Mouse (Mus musculus) hindbrain, embryonic 16.5 days (tissue): ENCODE results near the gene Olfr575. TPM values are rescaled to one million over a fixed set of nuclear protein-coding genes. Genes with fewer than 3 reads are reported as not detected.

Experiments used
- ATAC-seq: fragments of 200-750 bp; cut with Nextera tagmentation; 2 replicates; pipeline ENCODE4 v1.8.0; 2017; ENCODE audit warnings: moderate TSS enrichment, moderate library complexity
- H3K27ac ChIP-seq: fragments of 300-500 bp; sonication (generic); 2 replicates; pipeline ENCODE4 v1.5.1; 2014; ENCODE audit warnings: low read depth, mild to moderate bottlenecking, control low read depth, low read length, moderate library complexity
- H3K27me3 ChIP-seq: fragments of 300-500 bp; sonication (generic); replicated peaks from 2 replicates; pipeline ENCODE4 v1.6.1; 2014; ENCODE audit warnings: low read length; ENCODE audit not compliant: control insufficient read depth, insufficient read depth
- H3K36me3 ChIP-seq: fragments of 300-500 bp; sonication (generic); 2 replicates; pipeline ENCODE4 v1.6.1; 2014; ENCODE audit warnings: mild to moderate bottlenecking, low read length, moderate library complexity, mixed read lengths; ENCODE audit not compliant: control insufficient read depth, insufficient read depth
- H3K4me1 ChIP-seq: fragments of 300-500 bp; sonication (generic); 2 replicates; pipeline ENCODE4 v1.6.1; 2014; ENCODE audit warnings: low read depth, low read length; ENCODE audit not compliant: control insufficient read depth, insufficient read depth
- H3K4me2 ChIP-seq: fragments of 300-500 bp; sonication (generic); 2 replicates; pipeline ENCODE4 v1.6.1; 2014; ENCODE audit warnings: mild to moderate bottlenecking, low read length, control low read depth, moderate library complexity
- H3K4me3 ChIP-seq: fragments of 300-500 bp; sonication (generic); 2 replicates; pipeline ENCODE4 v1.5.1; 2014; ENCODE audit warnings: mild to moderate bottlenecking, low read length, control low read depth, moderate library complexity
- H3K9ac ChIP-seq: fragments of 300-500 bp; sonication (generic); 2 replicates; pipeline ENCODE4 v1.6.1; 2014; ENCODE audit warnings: low read depth, mild to moderate bottlenecking, control low read depth, low read length, moderate library complexity
- H3K9me3 ChIP-seq: fragments of 300-500 bp; sonication (generic); 2 replicates; pipeline ENCODE4 v1.6.1; 2014; ENCODE audit warnings: mild to moderate bottlenecking, low read length, moderate library complexity; ENCODE audit not compliant: control insufficient read depth
- WGBS: fragments of 180-500 bp; shearing (Covaris S2); extraction: QIAGEN DNeasy Blood & Tissue Kit; methylation state at CpG from one replicate; pipeline ENCODE4 v1.1.7; 2014; 5-methylcytosine and 5-hydroxymethylcytosine counted together
- polyA plus RNA-seq: library from polyadenylated mRNA; unstranded; fragments of >200 nt; fragmentation: Nextera tagmentation; extraction: Ambion mirVana; gene quantifications from 2 replicates; pipeline ENCODE4 v1.2.1, GENCODE M21; 2015

The Olfr575 gene
- polyA plus RNA-seq, 1 experiment from 2014 or later: not detected

GRCm38 (mm10) chr7:102942475-102942874, 16.1 kb downstream of the Olfr575 start, which contains the start of gene Olfr573-ps1:
Gene Olfr573-ps1 (minus strand): TSS chr7:102942575.
- no peak for ATAC-seq
- Histone ChIP-seq H3K9me3 (no peaks in the 10 kb centered on the region), H3K36me3 (no peaks in the 10 kb centered on the region), H3K27ac (no peak within 1 kb of the TSS), H3K4me1 (no peaks in the 10 kb centered on the region), H3K4me3 (no peak within 1 kb of the TSS), H3K9ac (no peak within 1 kb of the TSS), H3K27me3 (no peaks in the 10 kb centered on the region), H3K4me2 (no peak within 1 kb of the TSS)
- 97% methylated on average over 2 of the region's 2 CpGs for WGBS

DNA sequence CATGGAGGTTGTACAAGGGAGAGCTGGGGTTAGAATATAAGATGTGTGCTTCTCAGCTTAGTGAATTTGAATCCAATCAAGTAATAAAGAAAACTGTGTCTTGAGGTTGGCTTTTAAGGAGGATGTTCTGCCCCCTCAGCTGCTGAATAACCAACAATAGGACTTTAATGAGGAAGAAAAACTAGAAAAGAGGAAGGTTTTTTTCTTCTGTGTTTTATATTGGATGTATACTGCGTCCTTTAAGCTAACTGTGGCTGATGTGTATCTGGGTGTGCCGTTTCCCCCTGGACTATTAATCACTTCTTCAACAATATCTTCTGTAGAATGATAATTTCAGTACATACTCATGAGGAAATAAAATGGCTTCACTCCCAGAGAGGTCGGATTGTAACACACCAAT, 31.5 kb downstream of the Olfr575 start:
- no peaks in the 10 kb centered on the region for H3K9me3 ChIP-seq
- H3K27ac ChIP-seq: no peak overlapping the region
- WGBS: 80% methylated on average over 3 of the region's 3 CpGs
- no peak overlapping the region for H3K4me2 ChIP-seq
- ATAC-seq: no peak
- H3K4me3 ChIP-seq: no peak overlapping the region
- no peaks in the 10 kb centered on the region for H3K36me3 ChIP-seq
- no peak overlapping the region for H3K9ac ChIP-seq
- no peaks in the 10 kb centered on the region for H3K27me3 ChIP-seq
- no peaks in the 10 kb centered on the region for H3K4me1 ChIP-seq

DNA sequence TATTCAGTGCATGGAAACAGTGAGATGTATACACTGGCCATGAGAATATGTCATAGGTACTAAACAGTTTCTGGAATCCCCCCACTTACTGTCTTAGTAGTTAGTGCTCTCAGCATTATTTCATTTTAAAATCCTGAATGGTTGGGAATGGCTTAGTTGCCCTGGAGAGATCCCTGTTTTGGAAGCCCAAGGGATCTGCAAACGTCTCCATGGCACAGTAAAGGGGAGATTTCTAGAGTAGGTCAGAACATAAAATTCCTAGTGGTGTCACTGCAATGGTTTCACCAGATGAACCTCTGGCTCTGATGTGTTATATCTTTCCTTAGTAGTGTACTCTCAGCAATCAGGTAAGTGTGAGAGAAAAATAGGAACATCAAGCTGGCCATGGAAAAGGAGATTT, 34.5 kb downstream of the Olfr575 start, which contains the start of gene Olfr572:
Olfr572 (plus strand) TSS at position 301 of the 400 bp plus-strand sequence.
- no peak for ATAC-seq

DNA sequence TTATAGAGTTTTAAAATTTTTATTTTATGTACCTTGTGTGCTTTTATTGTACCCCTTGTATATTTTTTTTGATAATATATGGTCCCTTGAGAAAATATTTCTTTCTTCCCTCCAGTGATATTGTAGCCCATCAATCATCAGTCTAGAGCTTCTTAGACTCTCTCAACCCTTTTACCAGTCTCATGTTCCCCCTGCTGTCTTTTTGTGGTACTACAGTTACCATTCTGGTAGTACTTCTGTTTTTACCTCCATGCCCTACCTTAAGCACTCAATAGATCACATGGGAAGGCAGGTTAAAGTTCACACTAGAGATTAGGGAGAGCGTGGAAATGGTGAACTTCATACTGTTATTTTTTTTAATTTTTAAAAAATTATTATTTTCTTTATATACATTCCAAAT, 38.9 kb downstream of the Olfr575 start:
- no peak overlapping the region for H3K4me2 ChIP-seq
- no peak overlapping the region for H3K4me3 ChIP-seq
- peak; percentile 83; the same call in 1 of the 2 replicates for ATAC-seq
- no peak overlapping the region for H3K27ac ChIP-seq
- H3K9ac ChIP-seq: no peak overlapping the region
- H3K4me1 ChIP-seq: no peaks in the 10 kb centered on the region
- WGBS: 9% methylated on average over 1 of the region's 1 CpGs
- H3K9me3 ChIP-seq: no peaks in the 10 kb centered on the region
- H3K27me3 ChIP-seq: no peaks in the 10 kb centered on the region
- no peaks in the 10 kb centered on the region for H3K36me3 ChIP-seq

More for the DNA sequence above, 34.5 kb downstream of the Olfr575 start, which contains the start of gene Olfr572:
- Histone ChIP-seq H3K4me2 (no peak within 1 kb of the TSS), H3K9ac (no peak within 1 kb of the TSS), H3K27me3 (no peaks in the 10 kb centered on the region), H3K4me1 (no peaks in the 10 kb centered on the region), H3K9me3 (no peaks in the 10 kb centered on the region), H3K4me3 (no peak within 1 kb of the TSS), H3K36me3 (no peaks in the 10 kb centered on the region), H3K27ac (no peak within 1 kb of the TSS)
- whole genome bisulfite sequencing: 88% methylated on average over 1 of the region's 1 CpGs

GRCm38 (mm10) chr7:102917032-102917875, 41.3 kb downstream of the Olfr575 start, which contains the start of gene Olfr571:
Gene Olfr571 (minus strand): TSS chr7:102917536.
- Histone ChIP-seq H3K4me3 (no peak within 1 kb of the TSS), H3K4me1 (no peaks in the 10 kb centered on the region), H3K4me2 (no peak within 1 kb of the TSS), H3K36me3 (no peaks in the 10 kb centered on the region), H3K9me3 (no peaks in the 10 kb centered on the region), H3K9ac (no peak within 1 kb of the TSS), H3K27me3 (no peaks in the 10 kb centered on the region), H3K27ac (no peak within 1 kb of the TSS)
- 62% methylated on average over 4 of the region's 4 CpGs for WGBS
- no peak for ATAC-seq

GRCm38 (mm10) chr7:102916405-102916804, 42.2 kb downstream of the Olfr575 start:
- H3K4me1 ChIP-seq: no peaks in the 10 kb centered on the region
- no peaks in the 10 kb centered on the region for H3K9me3 ChIP-seq
- no peaks in the 10 kb centered on the region for H3K36me3 ChIP-seq
- no peak for ATAC-seq
- no peak overlapping the region for H3K27ac ChIP-seq
- no peaks in the 10 kb centered on the region for H3K27me3 ChIP-seq
- no peak overlapping the region for H3K9ac ChIP-seq
- WGBS: 81% methylated on average over 5 of the region's 5 CpGs
- no peak overlapping the region for H3K4me2 ChIP-seq
- H3K4me3 ChIP-seq: no peak overlapping the region

GRCm38 (mm10) chr7:102915261-102915660, 43.3 kb downstream of the Olfr575 start:
- Histone ChIP-seq H3K27me3 (no peaks in the 10 kb centered on the region), H3K9me3 (no peaks in the 10 kb centered on the region), H3K4me1 (no peaks in the 10 kb centered on the region), H3K4me3 (no peak overlapping the region), H3K4me2 (no peak overlapping the region), H3K27ac (no peak overlapping the region), H3K36me3 (no peaks in the 10 kb centered on the region), H3K9ac (no peak overlapping the region)
- 47% methylated on average over 1 of the region's 1 CpGs for WGBS
- ATAC-seq: no peak

Other genes starting within 250 kb of the Olfr575 start
- gene Olfr33, start 239.7 kb downstream of the Olfr575 start, polyA plus RNA-seq: not detected in 2 replicates
- gene Olfr559, start 231.3 kb downstream of the Olfr575 start, polyA plus RNA-seq: not detected in 2 replicates
- not detected in 2 replicates for gene Olfr560, start 199.4 kb downstream of the Olfr575 start, polyA plus RNA-seq
- 0.10 and 0.11 TPM in 2 replicates for gene Olfr78, start 199.3 kb downstream of the Olfr575 start, polyA plus RNA-seq
- not detected in 2 replicates for gene Olfr561, start 187.6 kb downstream of the Olfr575 start, polyA plus RNA-seq
- not detected in 2 replicates for gene Olfr564, start 155.3 kb downstream of the Olfr575 start, polyA plus RNA-seq
- not detected in 2 replicates for gene Olfr566, start 100.0 kb downstream of the Olfr575 start, polyA plus RNA-seq
- gene Olfr568, start 81.7 kb downstream of the Olfr575 start, polyA plus RNA-seq: not detected in 2 replicates
- gene Olfr569, start 67.9 kb downstream of the Olfr575 start, polyA plus RNA-seq: not detected in 2 replicates
- 0.15 and 0.40 TPM in 2 replicates for gene Olfr570, start 64.2 kb downstream of the Olfr575 start, polyA plus RNA-seq
- not detected in 2 replicates for gene Olfr571, start 41.2 kb downstream of the Olfr575 start, polyA plus RNA-seq
- not detected in 2 replicates for gene Olfr572, start 34.4 kb downstream of the Olfr575 start, polyA plus RNA-seq
- not detected in 2 replicates for gene Olfr573-ps1, start 16.2 kb downstream of the Olfr575 start, polyA plus RNA-seq
- gene Olfr574, start 10.3 kb downstream of the Olfr575 start, polyA plus RNA-seq: 0.25 TPM in 1 of 2 replicates, not detected in the other
- not detected in 2 replicates for gene Olfr576, start 3.9 kb upstream of the Olfr575 start, polyA plus RNA-seq
- not detected in 2 replicates for gene Olfr577, start 17.2 kb upstream of the Olfr575 start, polyA plus RNA-seq
- gene Olfr578, start 30.5 kb upstream of the Olfr575 start, polyA plus RNA-seq: not detected in 2 replicates
- gene Olfr582, start 79.2 kb upstream of the Olfr575 start, polyA plus RNA-seq: not detected in 2 replicates
- gene Olfr583, start 92.5 kb upstream of the Olfr575 start, polyA plus RNA-seq: not detected in 2 replicates
- not detected in 2 replicates for gene Olfr584, start 123.1 kb upstream of the Olfr575 start, polyA plus RNA-seq
- gene Olfr585, start 138.9 kb upstream of the Olfr575 start, polyA plus RNA-seq: not detected in 2 replicates
- not detected in 2 replicates for gene Olfr586, start 166.9 kb upstream of the Olfr575 start, polyA plus RNA-seq
- not detected in 2 replicates for gene Olfr588-ps1, start 182.1 kb upstream of the Olfr575 start, polyA plus RNA-seq
- not detected in 2 replicates for gene Olfr589, start 197.6 kb upstream of the Olfr575 start, polyA plus RNA-seq
- not detected in 2 replicates for gene Olfr591, start 219.6 kb upstream of the Olfr575 start, polyA plus RNA-seq
- gene Olfr592, start 226.0 kb upstream of the Olfr575 start, polyA plus RNA-seq: not detected in 2 replicates